Mouse (Mus musculus) induced T-regulatory cell, adult 2 months (primary cell): ENCODE results near the gene Slc35c1.
A peak's percentile ranks its signal among the peaks of the same experiment; 100 is the strongest.
"Not testable (repeated sequence)": the region's sequence is repeated elsewhere in the genome, so short reads cannot be mapped to it uniquely, and the experiment has no call there.

Source experiments
- DNase-seq: peaks from one replicate; pipeline ENCODE4 v3.0.0-alpha.2; 2012; ENCODE audit warnings: low read depth

The Slc35c1 gene

DNA sequence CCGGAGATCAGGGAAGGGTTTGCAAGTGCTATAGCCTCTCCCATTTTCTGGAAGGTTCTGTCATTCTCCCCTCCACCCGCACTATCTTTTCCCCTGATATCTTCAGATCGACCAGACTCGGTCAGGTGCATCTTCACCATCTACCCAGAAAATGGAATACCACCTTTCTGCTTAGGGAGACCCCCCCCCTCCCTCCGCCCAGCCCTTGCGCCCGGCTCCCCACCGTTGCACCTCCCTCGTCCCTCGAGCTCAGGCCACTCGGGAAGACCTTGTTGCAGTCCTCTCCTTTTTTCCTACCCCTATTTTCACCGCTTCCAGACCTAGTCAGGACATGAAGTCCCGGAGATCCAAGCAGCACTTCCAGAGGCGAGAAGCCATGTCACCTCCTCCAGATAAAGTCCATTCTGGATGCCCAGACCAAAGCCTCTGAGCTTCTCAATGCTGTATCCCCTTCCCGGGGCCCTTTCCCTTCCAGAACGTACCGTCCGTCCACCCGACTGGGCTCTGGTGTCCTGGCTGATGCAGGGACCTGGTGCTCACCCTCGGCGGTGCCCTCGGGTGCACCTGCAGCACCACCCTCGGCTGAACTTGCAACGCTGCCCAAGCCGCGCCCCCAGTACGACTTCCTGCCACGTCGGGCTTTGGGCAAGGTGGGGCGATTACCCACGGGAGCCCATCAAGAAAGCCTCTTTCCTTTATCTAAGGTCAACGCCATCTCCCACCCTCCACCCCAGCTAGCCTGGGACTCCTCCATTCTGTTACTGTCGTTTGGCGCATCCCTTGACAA is at the start of gene Slc35c1:
Gene Slc35c1 (minus strand): TSS at position 618 of the 787 bp plus-strand sequence.
- peak; percentile 74 for DNase-seq

DNA sequence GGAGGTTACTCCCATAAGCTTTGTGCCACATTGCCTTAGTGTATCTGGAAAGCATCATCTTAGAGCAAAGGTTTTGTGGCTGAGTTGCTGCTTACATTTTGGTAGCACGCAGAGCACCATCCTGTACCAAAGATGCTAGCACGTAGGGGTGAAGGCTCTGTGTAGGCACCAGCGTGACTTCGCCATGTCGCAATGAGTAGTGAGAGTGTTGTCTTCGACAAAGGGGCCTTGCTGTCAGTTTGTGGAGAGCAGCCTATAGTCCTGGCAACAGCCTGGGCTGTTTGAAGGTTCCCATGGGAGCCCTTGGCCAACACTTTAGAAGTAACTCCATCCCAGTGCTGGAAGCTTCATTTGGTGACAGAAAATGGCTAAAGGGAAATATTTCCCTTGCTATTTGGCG is 45.0 kb upstream of the Slc35c1 start:
- DNase-seq: no peak

DNA sequence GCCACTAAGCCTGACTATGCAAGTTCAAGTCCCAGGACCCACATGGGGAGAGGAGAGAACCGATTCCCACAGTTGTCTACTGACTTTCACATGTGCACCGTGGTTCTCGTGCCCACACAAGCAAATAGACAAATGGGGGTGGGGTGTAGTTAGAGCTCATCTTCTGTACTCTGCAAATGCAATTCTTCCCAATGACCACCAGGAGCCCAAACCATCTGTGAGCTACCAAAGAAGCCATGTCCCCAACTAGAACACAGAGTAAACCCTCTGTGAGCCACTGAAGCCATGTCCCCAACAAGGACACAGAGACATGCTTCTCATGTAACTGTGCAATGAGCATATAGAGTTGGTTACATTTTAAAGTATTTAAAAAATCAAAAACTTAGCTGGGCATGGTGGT is 43.1 kb upstream of the Slc35c1 start:
- peak; percentile 36 for DNase-seq

DNA sequence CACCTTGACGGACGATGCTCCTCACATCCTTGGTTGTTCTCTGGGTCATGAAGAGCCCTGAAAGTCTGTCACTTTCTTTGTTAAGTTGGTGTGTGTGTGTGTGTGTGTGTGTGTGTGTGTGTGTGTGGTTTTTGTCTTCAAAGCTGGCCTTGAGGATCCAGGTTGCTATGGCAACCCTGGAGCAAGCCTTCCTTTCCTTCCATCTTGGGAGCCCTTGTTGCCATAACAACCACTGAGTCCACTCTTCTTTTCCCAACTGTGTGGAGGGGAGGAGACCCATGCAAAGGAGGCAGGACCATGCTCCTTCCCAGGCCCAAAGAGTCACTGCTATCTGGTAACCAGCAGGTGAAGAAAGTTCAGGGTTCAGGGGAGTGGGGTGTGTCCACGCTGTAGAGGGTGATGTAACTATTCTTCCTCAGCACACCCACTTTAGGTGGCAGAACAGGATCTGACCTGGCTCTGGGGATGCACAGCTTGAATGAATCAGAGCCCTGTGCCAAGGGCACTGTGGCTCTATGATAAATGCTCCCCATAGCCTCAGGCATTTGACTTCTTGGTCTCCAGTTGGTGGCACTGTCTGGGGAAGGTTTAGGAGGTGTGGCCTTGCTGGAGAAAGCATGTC is 39.5 kb upstream of the Slc35c1 start:
- DNase-seq: no peak

DNA sequence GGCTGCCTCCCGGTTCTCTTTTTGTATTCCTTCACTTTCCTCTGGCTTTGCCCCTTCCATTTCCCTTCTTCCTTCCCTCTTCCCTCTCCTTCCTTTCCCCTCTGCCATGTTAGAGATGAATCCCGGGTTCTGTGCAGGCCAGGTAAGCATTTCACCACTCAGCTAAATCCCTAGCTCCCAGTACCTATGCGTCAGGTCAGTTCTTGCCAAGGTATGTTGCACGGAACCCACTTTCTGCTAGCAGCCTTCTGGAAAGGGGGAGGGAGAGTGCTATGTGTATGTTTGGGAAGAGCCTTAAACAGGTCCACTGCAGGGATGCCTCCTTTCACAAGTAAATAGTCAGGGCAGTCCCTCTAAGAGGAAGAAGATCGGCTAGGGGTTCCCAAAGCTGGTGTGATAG is 36.8 kb upstream of the Slc35c1 start:
- DNase-seq: no peak

DNA sequence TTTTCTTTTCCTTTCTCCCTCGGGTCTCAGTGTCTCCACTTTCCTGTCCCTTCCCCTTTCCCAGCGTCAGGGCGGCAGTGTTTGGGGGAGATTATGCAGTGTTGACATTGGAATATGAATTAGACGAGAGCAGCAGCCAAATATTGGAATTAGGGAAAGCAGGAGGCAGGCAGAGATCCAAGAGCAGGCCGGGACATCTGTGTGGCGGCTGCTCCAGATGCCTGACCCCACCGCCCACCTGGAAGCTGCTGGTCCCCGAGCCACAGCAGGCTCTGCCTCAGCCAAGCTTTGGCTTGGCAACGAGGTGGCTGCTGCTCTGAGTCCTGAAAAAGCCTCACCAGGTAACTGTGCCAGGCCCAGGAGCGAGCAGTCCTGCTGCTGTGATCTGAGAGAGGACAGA is 36.3 kb upstream of the Slc35c1 start:
- no peak for DNase-seq

DNA sequence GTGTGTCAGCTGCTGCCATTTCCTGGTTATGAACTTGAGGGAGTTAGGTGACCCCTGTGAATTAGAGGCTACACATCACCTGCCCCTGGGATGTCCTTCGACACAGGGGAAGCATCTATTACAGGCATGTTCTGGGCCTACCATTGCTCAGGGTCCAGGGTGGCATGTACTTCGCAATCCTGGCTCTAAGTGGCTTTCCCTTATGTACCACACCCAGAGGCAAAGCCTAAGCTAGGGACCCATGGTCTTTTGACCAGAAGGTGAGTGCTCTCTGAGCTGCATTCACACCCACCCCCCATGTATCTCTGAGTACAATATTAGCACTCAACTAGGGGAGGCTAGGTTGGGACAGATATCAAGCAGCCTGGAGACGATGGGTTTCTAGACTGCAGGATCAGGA is 34.6 kb upstream of the Slc35c1 start:
- DNase-seq: no peak

DNA sequence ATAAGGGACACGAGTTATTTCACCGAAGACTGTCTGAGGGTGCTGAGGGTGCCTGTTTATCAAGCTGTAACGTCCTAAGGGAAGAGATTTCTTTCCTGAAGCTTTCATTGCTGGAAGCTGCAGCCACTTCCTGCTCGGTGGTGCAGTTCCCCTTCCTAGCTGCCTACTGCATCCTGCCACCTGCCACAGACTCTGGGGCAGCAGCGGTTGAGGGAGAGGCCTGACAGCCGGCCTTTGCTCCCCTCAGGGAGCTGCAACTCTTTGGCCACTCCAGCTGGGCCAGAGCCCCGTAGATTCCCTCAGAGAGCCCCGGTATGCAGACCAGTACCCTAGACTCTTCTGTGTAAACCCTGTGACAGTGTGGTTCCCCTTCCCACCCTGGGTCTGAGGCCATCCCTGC is 34.1 kb upstream of the Slc35c1 start:
- DNase-seq: no peak

DNA sequence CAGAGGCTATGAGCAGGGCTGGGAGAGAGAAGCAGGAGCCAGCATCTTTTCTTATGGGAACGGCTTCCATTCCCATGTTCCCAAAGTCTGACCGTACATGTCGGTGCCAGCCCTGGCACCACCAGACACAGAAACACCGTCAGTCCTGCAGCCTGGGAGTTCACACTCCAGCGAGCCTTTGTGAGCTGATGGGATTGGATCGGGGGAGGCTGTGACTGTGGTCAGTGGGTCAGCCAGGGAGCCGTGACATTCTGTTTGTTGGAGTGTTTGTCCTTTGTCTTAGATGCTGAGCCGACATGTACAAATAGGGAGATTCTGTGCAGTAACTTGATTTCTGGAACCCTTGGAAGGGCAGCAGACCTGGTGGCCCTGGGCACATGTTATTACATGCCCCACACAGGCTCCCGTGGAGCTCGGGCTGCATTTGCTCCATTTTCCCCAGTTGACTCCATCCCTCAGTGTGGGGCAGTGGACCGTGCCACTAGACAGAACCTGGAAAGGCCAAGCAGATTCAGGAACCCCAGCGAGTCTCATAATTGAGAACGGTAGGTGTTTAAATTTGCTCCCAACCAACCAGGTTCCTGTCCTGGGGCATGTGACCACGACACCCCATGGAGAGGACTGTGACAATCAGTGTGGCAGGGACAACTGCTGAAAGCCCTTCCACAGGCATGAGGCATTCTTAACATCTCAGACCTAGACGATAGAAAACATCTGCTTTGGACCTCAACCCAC is 33.5 kb upstream of the Slc35c1 start:
- no peak for DNase-seq

DNA sequence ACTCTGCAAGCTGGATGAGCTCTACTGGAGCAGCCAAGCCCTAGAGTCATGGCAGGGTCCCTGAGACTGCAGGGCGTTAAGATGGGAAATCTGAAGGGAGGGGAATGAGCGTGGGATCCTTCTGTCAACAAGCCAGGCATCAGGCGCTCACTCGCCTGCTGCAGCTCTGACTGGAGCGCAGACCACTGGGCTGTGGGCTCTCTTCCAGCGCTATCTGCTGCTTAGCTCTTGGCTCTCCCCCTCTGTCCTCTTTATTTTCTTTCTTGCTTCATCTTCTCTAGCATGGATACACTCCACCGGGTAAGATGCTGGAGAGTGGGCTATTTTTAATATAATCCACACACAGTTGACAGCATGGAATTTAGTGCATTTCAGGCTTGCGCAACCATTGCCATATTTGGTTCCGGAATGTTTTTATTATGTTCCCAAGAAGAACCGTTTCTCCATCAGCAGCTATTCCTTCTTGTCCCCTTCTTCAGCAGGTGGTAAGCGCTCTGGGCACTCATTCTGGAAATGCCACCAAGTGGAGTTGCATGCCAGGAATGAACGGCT is 31.7 kb upstream of the Slc35c1 start:
- no peak for DNase-seq

DNA sequence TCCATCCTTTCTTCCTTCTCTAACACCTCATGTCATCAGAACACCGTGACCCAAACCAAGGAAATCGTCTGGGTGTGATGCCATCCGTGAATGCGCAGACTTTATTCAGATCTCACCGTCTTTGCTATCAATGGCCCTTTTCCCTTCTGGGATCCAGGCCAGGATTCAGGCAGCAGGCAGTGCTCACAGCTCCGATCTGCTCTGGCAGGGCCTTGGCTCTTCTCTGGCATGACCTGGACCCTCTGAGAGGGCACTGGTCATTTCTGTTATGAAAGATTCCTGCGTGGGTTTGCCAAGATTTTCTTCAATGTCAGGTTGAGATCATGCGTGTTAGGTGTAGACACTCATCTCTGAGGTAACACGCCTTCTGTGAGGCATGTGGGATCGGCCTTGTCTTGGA is 30.2 kb upstream of the Slc35c1 start:
- DNase-seq: no peak

DNA sequence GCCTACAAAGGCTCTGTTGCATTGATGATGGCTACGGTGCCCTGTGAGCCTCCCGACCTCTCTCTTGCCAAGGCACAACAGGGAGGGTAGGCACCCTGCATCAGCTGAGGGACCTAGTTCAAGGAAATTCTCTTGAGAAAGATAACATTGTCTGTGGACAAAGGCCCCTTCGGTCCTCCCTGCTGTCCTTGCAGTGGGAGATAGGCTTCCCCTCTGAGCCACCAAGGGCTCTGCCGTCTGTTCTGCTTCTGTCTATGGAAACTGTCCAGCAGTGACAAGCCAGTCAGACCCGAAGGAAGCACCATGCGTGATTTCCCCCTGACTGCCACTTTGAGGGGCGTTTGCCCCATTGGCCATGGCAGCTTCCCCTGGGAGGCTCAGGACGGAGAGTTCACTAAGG is 27.5 kb upstream of the Slc35c1 start:
- DNase-seq: no peak

DNA sequence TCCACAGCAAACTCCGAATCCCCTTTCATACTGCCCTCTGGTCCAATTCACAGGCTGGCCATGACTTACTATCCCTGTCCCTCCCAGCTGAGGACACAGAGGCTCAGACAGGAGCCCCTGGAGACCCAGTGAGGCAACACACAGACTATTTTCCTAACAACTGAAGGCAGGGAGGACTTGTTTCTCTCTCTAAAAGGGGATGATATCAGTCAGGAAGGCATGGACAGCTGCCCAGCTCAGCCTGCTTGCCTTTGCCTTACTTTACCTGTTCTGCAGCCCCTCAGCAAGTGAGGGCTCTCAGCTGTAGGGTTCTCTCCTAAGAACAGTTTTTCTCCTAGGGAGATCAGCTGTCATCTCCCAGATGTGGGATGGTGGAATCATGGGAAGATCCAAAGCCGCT is 26.6 kb upstream of the Slc35c1 start:
- no peak for DNase-seq

DNA sequence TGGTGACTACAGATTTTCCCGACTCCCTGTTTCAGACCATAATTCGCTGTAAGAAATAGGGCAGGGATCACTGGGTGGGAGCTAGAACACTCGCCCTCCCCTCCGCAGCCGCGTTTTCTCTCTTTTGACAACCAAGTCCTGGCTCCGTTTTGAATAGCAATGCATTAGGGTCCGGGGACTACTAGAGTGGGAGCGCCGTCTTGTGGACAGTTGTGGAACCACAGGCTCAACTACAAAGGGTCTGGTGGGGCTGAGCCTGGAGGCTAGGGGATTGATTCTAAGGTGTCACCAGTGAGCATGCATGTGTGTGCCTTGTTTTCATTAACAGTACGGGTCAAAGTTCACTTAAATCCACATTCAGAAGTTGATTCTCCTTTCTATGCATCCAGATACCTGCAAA is 26.1 kb upstream of the Slc35c1 start:
- DNase-seq: peak; percentile 86

DNA sequence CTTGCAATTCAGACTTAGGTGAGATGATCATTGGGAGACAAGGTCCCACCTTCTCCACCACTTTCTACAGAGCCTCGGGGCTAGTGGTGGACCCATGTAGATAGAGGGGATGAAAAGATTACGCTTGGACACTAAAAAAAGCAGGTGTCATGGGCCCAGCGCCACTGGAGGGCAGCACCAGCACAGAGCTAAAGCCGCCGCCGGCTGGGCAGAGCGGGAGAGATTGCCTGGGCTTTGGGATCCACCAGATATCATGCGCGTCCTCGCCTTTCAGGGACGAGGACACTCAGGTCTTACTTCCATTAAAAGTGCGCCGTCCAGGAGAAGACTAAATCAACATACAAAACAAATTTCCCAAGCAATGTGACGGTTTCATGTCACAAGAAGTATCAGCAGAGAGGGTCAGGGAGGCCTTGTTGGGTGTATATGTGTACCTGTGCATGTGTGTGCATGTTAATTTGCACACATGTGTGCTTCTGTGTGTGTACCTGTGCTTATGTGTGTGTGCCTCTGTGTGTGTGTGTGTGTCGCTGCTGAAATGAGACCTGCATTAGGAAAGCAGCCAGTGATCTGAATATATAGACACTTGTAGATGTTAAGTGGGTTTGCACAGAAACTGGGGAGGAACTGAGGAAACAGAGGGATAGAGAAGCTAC is 25.4 kb upstream of the Slc35c1 start:
- peak; percentile 65 for DNase-seq

DNA sequence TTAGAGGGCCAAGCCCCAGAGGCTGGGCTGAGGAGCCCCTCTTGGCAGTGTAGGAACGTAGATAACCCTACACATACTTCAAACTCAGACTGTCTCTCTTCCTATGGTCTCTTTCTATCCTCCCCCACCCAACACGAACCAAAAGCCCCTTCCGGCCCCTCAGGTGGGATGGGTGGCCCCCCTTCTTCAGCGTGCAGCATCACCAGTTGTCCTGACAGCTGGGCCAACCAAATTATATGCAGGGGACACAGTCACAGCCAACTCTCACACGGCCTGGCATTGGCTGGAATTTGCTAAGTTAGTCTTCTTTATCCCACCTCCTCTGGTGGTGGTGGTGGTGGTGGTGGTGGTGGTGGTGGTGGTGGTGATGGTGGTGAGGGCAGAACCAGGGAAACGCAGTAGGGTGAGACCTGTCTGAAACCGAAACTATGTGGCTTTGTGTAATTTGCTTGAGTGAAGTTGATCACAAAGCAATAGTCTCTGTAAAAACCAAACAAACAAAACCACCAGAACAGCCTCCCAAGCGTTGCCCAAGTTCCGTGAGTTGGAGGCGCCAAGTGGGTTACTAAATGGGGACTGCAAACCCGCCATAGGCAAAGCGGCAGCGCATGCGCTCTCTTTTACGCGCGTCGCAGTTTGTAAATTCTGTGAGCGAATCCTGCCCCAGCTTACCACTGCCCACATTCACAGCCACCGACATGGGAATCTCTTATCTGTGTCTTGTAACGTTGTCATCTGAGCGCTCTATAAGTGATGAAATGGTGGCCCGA is 24.1 kb upstream of the Slc35c1 start:
- peak; percentile 65 for DNase-seq

DNA sequence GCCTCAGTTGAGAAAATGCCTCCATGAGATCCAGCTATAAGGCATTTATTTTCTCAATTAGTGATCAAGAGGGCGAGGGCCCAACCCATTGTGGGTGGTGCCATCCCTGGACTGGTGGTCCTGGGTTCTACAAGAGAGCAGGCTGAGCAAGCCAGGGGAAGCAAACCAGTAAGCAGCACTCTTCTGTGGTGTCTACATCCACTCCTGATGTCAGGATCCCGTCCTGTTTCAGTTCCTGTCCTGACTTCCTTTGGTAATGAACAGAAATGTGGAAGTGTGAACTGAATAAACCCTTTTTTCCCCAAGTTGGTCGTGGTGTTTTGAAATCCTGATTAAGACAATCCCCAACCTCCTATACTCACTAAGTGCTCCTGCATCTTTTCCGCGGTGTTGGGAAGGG is 23.2 kb upstream of the Slc35c1 start:
- no peak for DNase-seq

DNA sequence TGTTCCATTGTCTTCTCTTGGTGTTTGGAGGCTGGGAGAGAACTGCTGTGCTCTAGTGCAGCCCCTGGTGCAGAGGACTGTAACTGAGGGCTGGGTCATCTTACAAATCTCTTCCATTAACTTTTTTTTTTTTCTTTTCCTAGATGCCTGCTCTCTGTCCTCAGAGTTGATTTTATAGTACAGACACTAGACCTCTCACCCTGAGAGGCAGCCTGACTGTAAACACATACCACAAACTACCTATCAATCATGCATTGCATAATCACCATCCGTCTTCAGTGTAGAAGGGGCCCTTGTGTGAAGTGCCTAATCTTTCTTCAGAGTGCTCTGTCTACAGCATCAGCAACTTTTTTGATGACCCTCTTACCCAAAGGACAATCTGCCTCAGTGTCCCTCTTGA is 22.2 kb upstream of the Slc35c1 start:
- DNase-seq: no peak

DNA sequence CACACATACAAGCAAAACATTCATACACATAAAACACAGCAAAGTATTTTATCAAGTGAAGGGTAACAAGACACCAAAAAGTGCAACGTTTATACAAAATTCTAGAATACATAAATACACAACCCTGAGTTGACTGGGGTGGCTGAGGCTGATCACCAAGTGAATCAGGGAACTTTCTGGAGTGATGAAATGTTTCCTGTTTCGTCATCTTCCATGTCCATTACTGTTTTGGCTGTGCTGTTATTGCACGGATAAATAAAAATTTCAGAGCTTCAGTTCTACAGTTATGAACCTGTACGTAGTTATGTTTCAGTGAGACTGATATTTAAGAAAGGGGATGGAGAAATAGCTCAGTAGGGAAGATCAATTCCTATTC is 18.0 kb upstream of the Slc35c1 start:
- no peak for DNase-seq

DNA sequence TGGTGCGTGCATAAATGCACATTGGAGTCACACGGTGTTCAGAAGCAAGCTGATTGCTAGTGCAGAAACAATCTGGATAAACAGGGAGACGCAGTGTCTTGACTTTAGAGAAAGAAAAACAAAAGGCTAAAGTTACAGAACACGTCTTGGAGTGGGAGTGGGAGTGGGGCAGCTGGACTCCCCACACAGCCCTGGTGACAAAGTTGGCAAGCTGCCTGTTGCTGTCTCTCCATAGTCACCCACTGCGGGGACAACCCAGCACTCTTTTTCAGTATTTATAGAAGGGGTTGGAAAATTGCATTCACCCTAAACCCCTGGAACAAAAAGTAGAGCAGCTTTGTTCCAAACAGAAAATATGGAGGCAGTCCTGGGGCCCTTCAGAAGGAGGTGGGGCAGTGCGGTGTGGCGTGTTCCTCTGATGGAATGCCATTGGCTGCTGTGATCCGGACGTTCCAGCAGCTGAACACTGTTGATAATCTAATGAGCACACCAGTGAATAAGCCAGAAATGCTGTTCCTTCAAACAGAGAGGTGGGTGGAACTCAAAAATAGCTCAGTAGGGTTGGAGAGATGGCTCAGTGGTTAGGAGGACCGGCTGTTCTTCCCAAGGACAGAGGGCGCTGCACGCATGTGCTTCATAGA is 17.5 kb upstream of the Slc35c1 start:
- no peak for DNase-seq

DNA sequence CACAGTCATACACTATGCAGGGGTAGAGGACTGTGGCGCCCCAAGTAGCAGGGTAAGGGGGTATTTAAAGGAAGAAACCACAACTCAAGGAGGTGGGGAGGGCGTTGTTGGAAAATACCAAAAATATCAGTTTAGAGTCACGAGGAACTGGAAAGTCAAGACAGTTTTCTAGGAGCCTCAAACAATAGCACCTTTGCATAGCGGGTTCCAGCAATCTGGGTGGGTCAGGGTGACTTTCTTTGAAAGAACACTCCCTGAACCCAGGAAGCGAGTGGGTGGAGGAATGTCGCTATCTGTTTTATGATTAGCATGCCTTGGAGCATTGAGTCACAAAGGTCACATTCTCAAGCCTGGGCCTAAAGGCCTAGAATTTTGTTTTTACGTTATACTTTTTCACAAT is 16.2 kb upstream of the Slc35c1 start:
- not testable (repeated sequence) for DNase-seq
